Comparison of ENCODE assay signal across 8 mouse cellular contexts in the genomic region with DNA sequence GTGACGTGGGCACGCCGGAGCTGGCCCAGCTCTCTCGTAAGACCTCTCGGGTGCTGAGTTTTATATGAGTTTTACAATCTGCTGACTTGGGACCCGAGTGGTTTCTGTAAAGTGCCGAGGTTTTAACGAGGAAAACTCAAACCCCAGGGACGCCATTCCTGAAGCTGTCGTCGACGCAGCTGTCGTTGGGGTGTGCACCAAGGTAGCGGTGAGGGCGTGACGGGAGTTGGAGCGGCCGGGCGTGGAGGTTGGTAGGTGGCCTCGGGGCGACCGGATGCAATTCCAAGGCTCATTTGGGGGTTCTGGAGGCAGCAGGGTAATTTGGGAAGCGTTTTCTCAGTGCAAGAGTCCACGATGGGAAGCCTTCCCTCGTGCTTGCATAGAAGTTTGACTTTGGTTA. TPM values are rescaled to one million over a fixed set of nuclear protein-coding genes. Genes with fewer than 3 reads are reported as not detected.
DNase-seq lines count a peak whose midpoint lies in the region; ATAC-seq and TF ChIP-seq lines count a peak whose summit lies in the region.
"Not testable (repeated sequence)": the region's sequence is repeated elsewhere in the genome, so short reads cannot be mapped to it uniquely, and the experiment has no call there.

No protein-coding gene starts in this region.

- TF ChIP-seq EP300 in lung, postnatal 0 days (IDR thresholded peaks at IDR 0.05), result not testable (repeated sequence)

- H3K4me1 ChIP-seq in hindbrain, embryonic 16.5 days (ENCODE audit: control insufficient read depth, insufficient read depth, low read depth, low read length); limb, embryonic 11.5 days (ENCODE audit: control insufficient read depth, insufficient read depth, low read length); lung, postnatal 0 days (ENCODE audit: insufficient read depth, low read depth, low read length); neural tube, embryonic 13.5 days (replicated peaks): not testable (repeated sequence)

- peak overlapping the region; percentile 67 for H3K4me2 ChIP-seq in hindbrain, embryonic 16.5 days (ENCODE audit: low read length)
- H3K4me2 ChIP-seq in limb, embryonic 11.5 days (ENCODE audit: low read depth, severe bottlenecking), result peak overlapping the region; percentile 50
- H3K4me2 ChIP-seq in lung, postnatal 0 days (replicated peaks; ENCODE audit: low read depth, low read length), result peak overlapping the region; percentile 62
- H3K4me2 ChIP-seq in neural tube, embryonic 13.5 days, result peak overlapping the region; percentile 65

- H3K27ac ChIP-seq in hindbrain, embryonic 16.5 days (ENCODE audit: low read depth, low read length); limb, embryonic 11.5 days (replicated peaks; ENCODE audit: low read depth, low read length); lung, postnatal 0 days (ENCODE audit: low read length); neural tube, embryonic 13.5 days (replicated peaks): not testable (repeated sequence)

- TF ChIP-seq CTCF in lung, postnatal 0 days (IDR thresholded peaks at IDR 0.05), result not testable (repeated sequence)

- H3K4me3 ChIP-seq in hindbrain, embryonic 16.5 days (ENCODE audit: low read length), result peak overlapping the region; percentile 51
- H3K4me3 ChIP-seq in limb, embryonic 11.5 days (ENCODE audit: low read depth, low read length), result peak overlapping the region; percentile 43
- H3K4me3 ChIP-seq in lung, postnatal 0 days (ENCODE audit: low read depth, low read length), result peak overlapping the region; percentile 47
- peak overlapping the region; percentile 48 for H3K4me3 ChIP-seq in neural tube, embryonic 13.5 days

- H3K9ac ChIP-seq in hindbrain, embryonic 16.5 days (ENCODE audit: low read depth, low read length), result peak overlapping the region; percentile 64
- not testable (repeated sequence) for H3K9ac ChIP-seq in limb, embryonic 11.5 days (ENCODE audit: low read length)
- 0 out of 2 replicates have a peak overlapping the region, but pooled peaks have one; percentile 29 for H3K9ac ChIP-seq in lung, postnatal 0 days (replicated peaks; ENCODE audit: low read depth)
- peak overlapping the region; percentile 70 for H3K9ac ChIP-seq in neural tube, embryonic 13.5 days

- WGBS in hindbrain, embryonic 16.5 days, result under 1% methylated on average over 19 of the region's 25 CpGs
- WGBS in limb, embryonic 11.5 days, result 0% methylated on average over 22 of the region's 25 CpGs
- under 1% methylated on average over 23 of the region's 25 CpGs for WGBS in lung, postnatal 0 days
- under 1% methylated on average over 23 of the region's 25 CpGs for WGBS in neural tube, embryonic 13.5 days

- peak; percentile 1 for DNase-seq in NIH3T3 (ENCODE audit: low read depth)
- DNase-seq in embryo, embryonic 9.5 days (ENCODE audit: extremely low spot score), result peak; percentile 31
- peak; percentile 55 for DNase-seq in limb, embryonic 11.5 days (ENCODE audit: low spot score)
- peak; percentile 20 for DNase-seq in lung, postnatal 0 days (ENCODE audit: low spot score)
- DNase-seq in yolk sac, embryonic 10.5 days (ENCODE audit: low spot score), result peak; percentile 20

- 0 out of 2 replicates have a peak, but pooled peaks have one; percentile 16 for ATAC-seq in granulocyte monocyte progenitor cell, adult 5-6 weeks (replicated peaks; ENCODE audit: poor library complexity, severe bottlenecking)
- not testable (repeated sequence) for ATAC-seq in hindbrain, embryonic 16.5 days
- peak; percentile 4; the same call in 1 of the 2 replicates for ATAC-seq in limb, embryonic 11.5 days (ENCODE audit: insufficient number of reproducible peaks, low FRiP score, low TSS enrichment, low read depth)
- ATAC-seq in lung, postnatal 0 days, result peak; percentile 23
- ATAC-seq in neural tube, embryonic 13.5 days (ENCODE audit: low read depth), result peak; percentile 12

- H3K36me3 ChIP-seq in hindbrain, embryonic 16.5 days (ENCODE audit: control insufficient read depth, insufficient read depth, low read length); limb, embryonic 11.5 days (ENCODE audit: control insufficient read depth, insufficient read depth, low read length); lung, postnatal 0 days (ENCODE audit: insufficient read depth, low read length); neural tube, embryonic 13.5 days: not testable (repeated sequence)

- H3K9me3 ChIP-seq in hindbrain, embryonic 16.5 days (ENCODE audit: control insufficient read depth, low read length); limb, embryonic 11.5 days (ENCODE audit: control insufficient read depth, low read length); lung, postnatal 0 days (ENCODE audit: low read length); neural tube, embryonic 13.5 days: not testable (repeated sequence)

- not testable (repeated sequence) for H3K27me3 ChIP-seq in hindbrain, embryonic 16.5 days (replicated peaks; ENCODE audit: control insufficient read depth, insufficient read depth, low read length); limb, embryonic 11.5 days (ENCODE audit: control insufficient read depth, insufficient read depth, low read length); lung, postnatal 0 days (replicated peaks; ENCODE audit: insufficient read depth, low read length); neural tube, embryonic 13.5 days

RNA-seq across cellular contexts. Expression of a gene that starts 14.2 kb away (rescaled TPM):
- 9.7 and 13.0 TPM in 2 replicates for total RNA-seq in granulocyte monocyte progenitor cell, adult 5-6 weeks (2014; fragmentation: Nextera tagmentation)
- total RNA-seq in granulocyte monocyte progenitor cell, adult 5-6 weeks (2017), result 7.4 and 8.2 TPM in 2 replicates
- 60.2 and 62.0 TPM in 2 replicates for polyA plus RNA-seq in hindbrain, embryonic 16.5 days (2015; fragmentation: Nextera tagmentation; extraction: Ambion mirVana)
- 25.5 and 28.5 TPM in 2 replicates for polyA plus RNA-seq in limb, embryonic 11.5 days (2014; fragmentation: Nextera tagmentation; extraction: Ambion mirVana)
- 15.0 and 16.1 TPM in 2 replicates for polyA plus RNA-seq in lung, postnatal 0 days (2015; fragmentation: Nextera tagmentation; extraction: Ambion mirVana)
- polyA plus RNA-seq in neural tube, embryonic 13.5 days (2015; fragmentation: Nextera tagmentation; extraction: Ambion mirVana), result 35.8 and 38.5 TPM in 2 replicates

RNA-seq across cellular contexts. Expression of a gene that starts 46.5 kb away (rescaled TPM):
- 6.5 and 7.7 TPM in 2 replicates for total RNA-seq in granulocyte monocyte progenitor cell, adult 5-6 weeks (2014; fragmentation: Nextera tagmentation)
- 6.9 and 7.0 TPM in 2 replicates for total RNA-seq in granulocyte monocyte progenitor cell, adult 5-6 weeks (2017)
- polyA plus RNA-seq in hindbrain, embryonic 16.5 days (2015; fragmentation: Nextera tagmentation; extraction: Ambion mirVana), result 47.9 and 51.4 TPM in 2 replicates
- 20.8 and 25.6 TPM in 2 replicates for polyA plus RNA-seq in limb, embryonic 11.5 days (2014; fragmentation: Nextera tagmentation; extraction: Ambion mirVana)
- 6.4 and 7.0 TPM in 2 replicates for polyA plus RNA-seq in lung, postnatal 0 days (2015; fragmentation: Nextera tagmentation; extraction: Ambion mirVana)
- 55.6 and 56.5 TPM in 2 replicates for polyA plus RNA-seq in neural tube, embryonic 13.5 days (2015; fragmentation: Nextera tagmentation; extraction: Ambion mirVana)

Comparison
In these comparisons a context has a peak if more than half of its experiments do, and no peak if none do; other contexts are left out.
1. DNase-seq: peak in every context shown above with its lines; median percentile 55 in limb, embryonic 11.5 days; 31 in embryo, embryonic 9.5 days; 20 in lung, postnatal 0 days; 20 in yolk sac, embryonic 10.5 days; 1 in NIH3T3.